Mouse (Mus musculus): ENCODE results near the gene Ldlrad3.

Ldlrad3 gene

GRCm38 (mm10) chr2:102033818-102034512 lies 152.2 kb downstream of the Ldlrad3 start:
- DNase-seq: no peak

DNA sequence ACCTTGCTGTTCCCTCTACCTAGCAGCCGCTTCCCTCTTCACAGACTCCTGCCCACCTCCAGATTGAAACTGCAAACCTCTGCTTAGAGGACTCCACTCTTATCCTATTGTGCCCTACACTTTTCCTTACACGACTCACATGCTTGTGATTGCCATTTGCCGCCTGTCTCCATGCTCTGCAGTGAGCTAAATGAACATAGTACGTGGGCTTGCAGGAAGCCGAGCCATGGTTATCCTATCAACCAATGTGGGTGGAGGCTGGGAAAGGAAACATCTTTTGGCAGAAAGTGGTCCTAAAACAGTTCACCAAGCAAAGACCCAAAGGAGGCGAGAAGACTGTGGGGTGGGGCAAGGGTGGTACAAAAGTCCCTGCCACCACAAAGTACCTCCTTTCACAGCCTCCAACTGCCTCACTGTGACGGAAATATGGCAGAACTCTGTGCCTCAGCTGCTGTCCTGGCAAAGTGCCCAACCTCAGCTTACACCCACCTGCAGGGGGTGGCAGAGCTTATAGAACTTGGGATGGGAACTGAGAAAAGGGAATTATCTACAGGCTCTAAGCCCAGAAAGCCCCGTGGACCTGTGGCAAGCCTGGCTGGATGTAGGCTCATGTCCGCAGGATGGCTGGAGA lies 153.4 kb downstream of the Ldlrad3 start:
- peak; percentile 25 to 37 for DNase-seq

DNA sequence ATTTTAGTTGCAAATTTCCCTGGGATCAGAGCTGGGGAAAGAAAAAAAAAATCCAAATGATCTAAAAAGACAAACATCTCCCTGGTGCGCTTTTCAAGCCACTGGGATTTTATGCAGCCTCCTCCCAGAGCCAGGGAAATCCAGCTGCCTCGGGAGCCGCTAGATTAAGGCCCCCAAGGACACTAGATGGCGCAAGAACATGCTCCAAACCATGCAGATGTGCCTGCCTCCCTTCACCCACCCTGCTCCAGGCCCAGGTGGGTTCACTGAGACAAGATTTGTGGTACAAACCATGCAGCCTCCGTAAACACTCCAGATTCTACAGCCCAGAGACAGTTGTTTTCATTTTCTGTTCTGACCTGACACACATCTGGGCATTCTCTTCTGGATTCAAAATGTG lies 155.5 kb downstream of the Ldlrad3 start:
- peak; percentile 74 to 80 for DNase-seq

GRCm38 (mm10) chr2:102030152-102030551 lies 156.0 kb downstream of the Ldlrad3 start:
- no peak for DNase-seq

DNA sequence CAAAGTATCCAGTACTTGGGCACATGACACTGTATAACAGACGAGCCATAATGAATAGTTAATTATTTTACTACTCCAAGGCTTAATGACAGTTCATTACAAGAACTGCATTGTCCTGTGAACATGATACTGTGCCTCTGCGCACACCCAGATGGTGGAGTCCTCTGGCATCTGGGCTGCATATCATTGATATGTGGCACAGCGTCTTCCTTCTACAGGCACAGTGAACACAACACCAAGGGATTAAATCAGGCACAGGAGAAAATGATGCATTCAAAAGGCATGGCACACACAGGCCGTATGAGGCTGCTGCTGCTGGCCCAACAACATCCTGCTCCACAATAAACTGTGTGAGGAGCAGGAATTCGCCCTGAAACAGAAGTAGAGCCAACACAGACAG lies 156.5 kb downstream of the Ldlrad3 start:
- DNase-seq: no peak

GRCm38 (mm10) chr2:102027265-102027664 lies 158.9 kb downstream of the Ldlrad3 start:
- no peak for DNase-seq

GRCm38 (mm10) chr2:102026156-102026555 lies 160.0 kb downstream of the Ldlrad3 start:
- no peak for DNase-seq

GRCm38 (mm10) chr2:102024483-102024882 lies 161.7 kb downstream of the Ldlrad3 start:
- no peak for DNase-seq

DNA sequence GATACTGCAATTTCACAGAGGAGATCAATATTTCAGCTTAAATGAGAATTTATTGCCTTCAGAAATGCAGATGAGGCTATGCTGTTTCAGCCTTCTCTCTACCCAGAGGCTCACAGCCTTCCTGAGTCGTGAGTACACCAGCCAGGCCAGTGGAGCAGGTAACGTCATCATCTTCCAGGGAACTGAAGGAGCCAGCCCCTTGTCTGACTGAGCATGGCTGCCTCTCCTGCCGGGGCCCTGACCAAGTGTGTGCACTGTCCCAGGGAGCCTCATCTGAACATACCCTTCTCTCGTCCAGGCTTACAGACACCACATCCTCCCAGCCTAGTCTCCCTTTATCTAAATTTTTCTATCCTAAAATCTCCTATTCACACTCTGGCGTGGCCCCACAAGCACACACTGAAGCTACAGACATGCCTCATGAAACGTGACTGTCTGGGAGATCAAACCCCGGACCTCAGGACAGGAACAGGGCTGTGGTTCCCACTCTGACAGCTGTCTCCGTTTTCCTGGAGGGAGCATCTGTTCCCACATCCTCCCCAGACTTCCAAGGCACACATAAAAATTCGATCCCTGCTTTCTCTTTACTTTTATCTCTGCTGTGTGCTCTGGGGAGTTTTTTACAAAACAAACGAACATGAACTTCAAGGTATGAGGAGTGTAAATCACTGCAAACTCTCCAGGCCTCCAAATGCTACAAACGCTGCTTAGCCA lies 164.7 kb downstream of the Ldlrad3 start:
- DNase-seq: peak; percentile 26 to 52

- no peak for DNase-seq
Observed at GRCm38 (mm10) chr2:102020546-102020945, 165.6 kb downstream of the Ldlrad3 start.

- DNase-seq: no peak
Observed at GRCm38 (mm10) chr2:102014538-102015113, 171.6 kb downstream of the Ldlrad3 start.

DNA sequence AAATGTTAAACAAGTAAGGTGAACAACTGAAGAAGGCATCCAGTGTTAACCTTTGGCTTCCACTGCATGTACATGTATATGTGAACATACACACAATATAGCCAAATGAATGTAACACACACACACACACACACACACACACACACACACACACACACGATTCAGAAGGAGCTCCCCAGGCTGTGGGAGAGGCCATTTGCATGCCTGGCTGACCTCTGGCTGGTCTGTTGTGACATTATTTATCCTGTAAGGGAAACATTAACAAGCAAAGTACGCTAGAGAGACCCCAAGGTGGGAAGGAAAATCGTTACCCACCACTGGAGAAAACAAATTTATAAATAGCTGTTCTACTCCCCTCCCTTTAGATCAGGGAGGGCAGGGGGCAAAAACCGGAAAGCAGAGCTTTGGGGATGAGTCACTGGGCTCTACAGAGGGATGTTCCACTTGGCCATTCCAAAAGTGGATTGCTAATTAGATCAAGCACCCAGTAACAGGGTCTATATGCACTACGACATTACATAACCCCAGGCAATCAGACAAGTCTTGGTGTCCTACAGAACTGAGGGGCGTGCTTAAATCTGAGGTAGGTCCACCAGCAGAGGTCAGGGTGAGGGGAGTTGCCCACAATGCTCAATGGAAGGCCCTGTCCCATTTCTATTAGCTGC lies 174.7 kb downstream of the Ldlrad3 start:
- peak; percentile 46 to 60 for DNase-seq

GRCm38 (mm10) chr2:102009766-102010265 lies 176.4 kb downstream of the Ldlrad3 start:
- DNase-seq: no peak

DNA sequence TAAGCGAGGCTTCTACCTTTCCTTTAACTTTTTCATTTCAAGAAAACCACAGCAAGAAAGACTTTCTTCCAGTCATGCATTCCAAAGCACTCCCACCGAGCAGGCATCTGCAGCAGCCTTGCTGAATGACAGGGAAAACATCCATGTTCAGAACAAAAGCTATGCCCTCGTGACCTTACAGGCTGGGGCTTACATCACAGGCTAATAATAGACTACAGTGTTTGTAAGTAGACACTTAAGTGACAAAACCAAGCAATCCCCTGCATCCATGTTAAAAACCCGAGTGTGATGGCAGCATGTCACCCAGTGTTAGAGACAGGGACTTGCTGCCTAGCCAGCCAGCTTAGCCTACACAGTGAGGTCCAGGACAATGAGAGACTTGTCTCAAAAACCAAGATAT lies 180.0 kb downstream of the Ldlrad3 start:
- DNase-seq: peak; percentile 19 to 45

DNA sequence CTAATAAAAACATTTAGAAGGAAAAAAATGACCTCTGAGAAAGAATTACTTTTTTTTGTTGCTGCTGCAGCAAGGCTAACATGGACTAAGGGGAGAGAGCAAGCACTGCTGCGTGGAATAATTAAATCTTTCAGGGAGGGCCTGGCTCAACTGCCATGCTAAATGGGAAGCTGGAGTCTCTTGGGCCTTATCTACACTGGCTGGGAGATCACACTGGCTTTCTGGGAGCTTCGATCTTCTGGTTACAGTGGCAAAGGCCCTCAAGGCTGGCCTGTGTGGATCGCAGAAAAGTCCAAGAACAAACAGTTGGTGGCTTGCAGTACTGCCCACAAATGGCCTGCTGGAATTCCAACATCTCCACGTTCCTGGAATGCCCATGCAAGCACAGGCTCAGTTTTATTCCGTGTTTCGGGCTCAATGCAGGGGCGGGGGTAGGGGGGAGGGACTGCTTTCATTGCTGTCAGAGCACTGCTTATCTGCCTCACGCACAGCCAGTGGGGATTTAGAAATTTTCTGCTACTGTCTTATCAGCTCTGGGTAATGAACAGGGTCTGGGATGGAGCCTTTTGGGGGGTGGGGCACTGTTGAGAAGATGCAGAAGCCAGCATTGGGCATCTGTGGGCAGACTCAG lies 180.7 kb downstream of the Ldlrad3 start:
- DNase-seq: no peak

DNA sequence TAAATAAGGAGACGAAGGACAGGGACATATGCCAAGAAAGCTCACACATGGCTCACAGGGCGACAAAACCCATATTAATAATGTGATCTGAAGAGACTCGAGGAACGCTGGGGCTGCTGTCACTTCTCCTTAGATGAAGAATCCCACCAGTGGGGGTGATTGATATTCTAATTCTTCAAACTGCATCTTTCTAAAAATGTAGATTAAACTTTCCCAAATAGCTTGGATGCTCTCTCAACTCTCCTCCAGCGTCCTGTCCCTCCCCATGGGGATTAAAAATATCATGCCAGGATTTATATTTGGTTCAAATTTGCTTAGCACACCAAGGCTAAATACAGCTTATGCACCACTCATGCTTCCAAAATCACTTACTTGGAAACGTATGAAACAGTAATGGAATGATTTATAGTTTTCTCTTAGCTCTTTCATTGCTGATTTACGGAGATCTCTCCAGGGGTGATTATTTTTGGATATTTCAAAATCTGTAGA lies 182.4 kb downstream of the Ldlrad3 start:
- no peak for DNase-seq

DNA sequence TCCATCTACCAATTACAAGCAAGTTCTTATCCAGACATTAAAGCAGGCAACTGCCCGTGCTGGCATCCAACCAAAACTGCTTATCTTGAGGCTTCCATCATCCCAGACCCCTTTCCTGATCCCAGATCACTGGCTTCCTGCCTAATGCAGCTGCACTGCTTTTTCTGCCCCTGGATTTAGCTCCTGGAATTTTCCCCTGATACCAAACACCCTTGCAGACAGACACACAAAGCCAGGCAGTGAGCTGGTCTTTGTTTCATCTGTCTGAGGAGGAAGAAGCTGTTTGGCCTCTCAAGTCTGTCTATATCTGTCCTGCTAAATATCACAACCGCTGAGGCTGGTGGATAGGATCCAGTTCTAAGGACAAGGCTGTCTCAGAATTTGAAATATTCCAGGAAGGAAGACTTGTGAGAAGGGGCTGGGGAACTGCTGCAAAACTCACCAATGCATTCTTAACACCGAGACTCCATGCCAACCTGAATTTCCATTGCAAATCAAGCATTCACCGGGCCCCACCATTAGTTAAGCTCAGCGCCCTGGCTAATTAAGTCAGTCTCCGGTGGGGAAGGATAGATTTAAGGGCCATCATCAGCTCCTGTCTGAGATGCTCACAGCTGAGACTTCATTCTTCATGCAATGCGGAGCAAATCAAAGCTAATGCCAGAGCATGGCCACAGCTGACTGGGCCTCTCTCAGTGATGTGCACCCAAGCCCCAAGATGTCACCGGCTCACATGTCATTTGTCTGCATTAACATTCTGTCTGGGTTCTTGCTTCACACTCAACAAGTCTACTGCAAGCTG lies 183.0 kb downstream of the Ldlrad3 start:
- DNase-seq: peak; percentile 69 to 76

- no peak for DNase-seq
Observed at GRCm38 (mm10) chr2:102002408-102002973, 183.7 kb downstream of the Ldlrad3 start.

DNA sequence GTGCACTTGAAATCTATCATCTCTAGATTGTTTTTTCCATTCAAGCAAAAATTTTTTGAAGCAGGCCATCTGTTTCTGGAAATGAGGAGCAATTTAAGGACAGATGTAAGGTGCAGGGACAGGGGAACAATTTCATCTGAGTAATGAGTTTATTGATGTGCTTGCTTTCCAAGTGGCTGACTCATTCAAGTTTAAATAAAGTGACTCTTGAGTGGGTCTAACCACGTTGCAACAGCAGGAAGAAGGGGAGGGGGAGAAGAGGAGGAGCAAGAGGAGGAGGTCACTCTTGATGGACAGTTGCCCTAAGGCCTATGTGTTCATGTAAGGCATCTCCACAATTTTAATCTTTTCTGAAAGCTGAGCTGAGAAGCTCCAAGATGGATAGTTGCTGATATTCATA lies 184.5 kb downstream of the Ldlrad3 start:
- no peak for DNase-seq

GRCm38 (mm10) chr2:101998911-101999572 lies 187.1 kb downstream of the Ldlrad3 start:
- DNase-seq: peak; percentile 25 to 43
